Mouse (Mus musculus) forebrain, embryonic 12.5 days (tissue): Measurements from ENCODE around the gene Bnc2. TPM values are rescaled to one million over a fixed set of nuclear protein-coding genes. Genes with fewer than 3 reads are reported as not detected.

ENCODE experiments used
- ATAC-seq: fragments of 200-750 bp; cut with Nextera tagmentation; 2 replicates; pipeline ENCODE4 v1.8.0; 2017; ENCODE audit warnings: moderate TSS enrichment; ENCODE audit not compliant: low FRiP score
- H3K27ac ChIP-seq: fragments of 300-500 bp; sonication (generic); 2 replicates; pipeline ENCODE4 v1.5.1; 2016; ENCODE audit warnings: mild to moderate bottlenecking
- H3K27me3 ChIP-seq: fragments of 300-500 bp; sonication (generic); 2 replicates; pipeline ENCODE4 v1.6.1; 2016; ENCODE audit warnings: mild to moderate bottlenecking
- H3K36me3 ChIP-seq: fragments of 300-500 bp; sonication (generic); replicated peaks from 2 replicates; pipeline ENCODE4 v1.6.1; 2016; ENCODE audit warnings: mild to moderate bottlenecking
- H3K4me1 ChIP-seq: fragments of 300-500 bp; sonication (generic); 2 replicates; pipeline ENCODE4 v1.6.1; 2016
- H3K4me2 ChIP-seq: fragments of 300-500 bp; sonication (generic); 2 replicates; pipeline ENCODE4 v1.6.1; 2016; ENCODE audit warnings: mild to moderate bottlenecking, moderate library complexity
- H3K4me3 ChIP-seq: fragments of 300-500 bp; sonication (generic); replicated peaks from 2 replicates; pipeline ENCODE4 v1.5.1; 2016; ENCODE audit warnings: mild to moderate bottlenecking
- H3K9ac ChIP-seq: fragments of 300-500 bp; sonication (generic); 2 replicates; pipeline ENCODE4 v1.6.1; 2016; ENCODE audit warnings: mild to moderate bottlenecking
- H3K9me3 ChIP-seq: fragments of 300-500 bp; sonication (generic); 2 replicates; pipeline ENCODE4 v1.6.1; 2016
- WGBS: fragments of 180-500 bp; shearing (Covaris S2); methylation state at CpG from one replicate; pipeline ENCODE4 v1.1.7; 2016; 5-methylcytosine and 5-hydroxymethylcytosine counted together
- polyA plus RNA-seq: library from polyadenylated mRNA; unstranded; fragments of >200 nt; fragmentation: Nextera tagmentation; extraction: Ambion mirVana; gene quantifications from 2 replicates; pipeline ENCODE4 v1.2.1, GENCODE M21; 2016

Gene Bnc2
- polyA plus RNA-seq, 1 experiment from 2014 or later: 7.2 TPM

- peaks cover 3% of the 10 kb centered on the region; the same call in 1 of the 2 replicates for H3K4me1 ChIP-seq
- no peak overlapping the region for H3K4me3 ChIP-seq
- no peak overlapping the region for H3K9ac ChIP-seq
- no peaks in the 10 kb centered on the region for H3K36me3 ChIP-seq
- WGBS: 78% methylated on average over 6 of the region's 6 CpGs
- H3K4me2 ChIP-seq: no peak overlapping the region
- no peak for ATAC-seq
- no peaks in the 10 kb centered on the region for H3K27me3 ChIP-seq
- no peaks in the 10 kb centered on the region for H3K9me3 ChIP-seq
- no peak overlapping the region for H3K27ac ChIP-seq
Measured at GRCm38 (mm10) chr4:84482680-84483079, 192.4 kb downstream of the Bnc2 start.

GRCm38 (mm10) chr4:84472643-84473042, 202.4 kb downstream of the Bnc2 start:
- Histone ChIP-seq H3K4me1 (no peaks in the 10 kb centered on the region), H3K27me3 (no peaks in the 10 kb centered on the region), H3K27ac (no peak overlapping the region), H3K4me3 (no peak overlapping the region), H3K36me3 (no peaks in the 10 kb centered on the region), H3K9ac (no peak overlapping the region), H3K4me2 (no peak overlapping the region), H3K9me3 (no peaks in the 10 kb centered on the region)
- WGBS: 56% methylated on average over 2 of the region's 2 CpGs
- no peak for ATAC-seq

- Histone ChIP-seq H3K4me1 (no peaks in the 10 kb centered on the region), H3K9ac (no peak overlapping the region), H3K27me3 (no peaks in the 10 kb centered on the region), H3K4me2 (no peak overlapping the region), H3K4me3 (no peak overlapping the region), H3K27ac (no peak overlapping the region), H3K36me3 (no peaks in the 10 kb centered on the region), H3K9me3 (no peaks in the 10 kb centered on the region)
- 87% methylated on average over 6 of the region's 6 CpGs for WGBS
- no peak for ATAC-seq
Measured at GRCm38 (mm10) chr4:84470106-84470885, 204.8 kb downstream of the Bnc2 start.

- H3K27me3 ChIP-seq: no peaks in the 10 kb centered on the region
- H3K9me3 ChIP-seq: no peaks in the 10 kb centered on the region
- H3K36me3 ChIP-seq: no peaks in the 10 kb centered on the region
- H3K4me2 ChIP-seq: no peak overlapping the region
- ATAC-seq: no peak
- H3K9ac ChIP-seq: no peak overlapping the region
- H3K4me3 ChIP-seq: no peak overlapping the region
- WGBS: 84% methylated on average over 4 of the region's 4 CpGs
- H3K27ac ChIP-seq: no peak overlapping the region
- H3K4me1 ChIP-seq: no peaks in the 10 kb centered on the region
Measured at GRCm38 (mm10) chr4:84469400-84469799, 205.7 kb downstream of the Bnc2 start.

GRCm38 (mm10) chr4:84467722-84468121, 207.4 kb downstream of the Bnc2 start:
- H3K4me3 ChIP-seq: no peak overlapping the region
- no peak for ATAC-seq
- H3K9me3 ChIP-seq: no peaks in the 10 kb centered on the region
- H3K27ac ChIP-seq: no peak overlapping the region
- H3K27me3 ChIP-seq: no peaks in the 10 kb centered on the region
- H3K36me3 ChIP-seq: no peaks in the 10 kb centered on the region
- H3K4me1 ChIP-seq: no peaks in the 10 kb centered on the region
- no peak overlapping the region for H3K4me2 ChIP-seq
- H3K9ac ChIP-seq: no peak overlapping the region
- WGBS: 43% methylated on average over 3 of the region's 3 CpGs

GRCm38 (mm10) chr4:84458218-84458560, 216.9 kb downstream of the Bnc2 start:
- ATAC-seq: no peak
- H3K9ac ChIP-seq: no peak overlapping the region
- H3K4me3 ChIP-seq: no peak overlapping the region
- 87% methylated on average over 3 of the region's 3 CpGs for WGBS
- no peaks in the 10 kb centered on the region for H3K36me3 ChIP-seq
- H3K4me2 ChIP-seq: no peak overlapping the region
- no peaks in the 10 kb centered on the region for H3K9me3 ChIP-seq
- no peaks in the 10 kb centered on the region for H3K27me3 ChIP-seq
- H3K4me1 ChIP-seq: peaks cover 12% of the 10 kb centered on the region; the same call in 1 of the 2 replicates
- H3K27ac ChIP-seq: no peak overlapping the region

GRCm38 (mm10) chr4:84457512-84458217, 217.4 kb downstream of the Bnc2 start:
- Histone ChIP-seq H3K4me1 (peaks cover 12% of the 10 kb centered on the region; the same call in 1 of the 2 replicates), H3K27ac (no peak overlapping the region)
- 81% methylated on average over 10 of the region's 10 CpGs for WGBS

GRCm38 (mm10) chr4:84456853-84457249, 218.2 kb downstream of the Bnc2 start:
- Histone ChIP-seq H3K27me3 (no peaks in the 10 kb centered on the region), H3K36me3 (no peaks in the 10 kb centered on the region), H3K4me3 (no peak overlapping the region), H3K4me2 (no peak overlapping the region), H3K9ac (no peak overlapping the region), H3K9me3 (no peaks in the 10 kb centered on the region), H3K4me1 (peaks cover 12% of the 10 kb centered on the region; the same call in 1 of the 2 replicates), H3K27ac (no peak overlapping the region)
- 55% methylated on average over 5 of the region's 5 CpGs for WGBS
- no peak for ATAC-seq

More at GRCm38 (mm10) chr4:84457512-84458217, 217.4 kb downstream of the Bnc2 start:
- H3K9ac ChIP-seq: no peak overlapping the region
- no peak for ATAC-seq
- no peaks in the 10 kb centered on the region for H3K27me3 ChIP-seq
- H3K4me2 ChIP-seq: no peak overlapping the region
- H3K4me3 ChIP-seq: no peak overlapping the region
- H3K9me3 ChIP-seq: no peaks in the 10 kb centered on the region
- H3K36me3 ChIP-seq: no peaks in the 10 kb centered on the region

- H3K4me1 ChIP-seq: peaks cover 12% of the 10 kb centered on the region; the same call in 1 of the 2 replicates
- H3K36me3 ChIP-seq: no peaks in the 10 kb centered on the region
- no peak overlapping the region for H3K27ac ChIP-seq
- H3K27me3 ChIP-seq: no peaks in the 10 kb centered on the region
- ATAC-seq: no peak
- H3K4me3 ChIP-seq: no peak overlapping the region
- 51% methylated on average over 16 of the region's 16 CpGs for WGBS
- H3K4me2 ChIP-seq: no peak overlapping the region
- H3K9me3 ChIP-seq: no peaks in the 10 kb centered on the region
- H3K9ac ChIP-seq: no peak overlapping the region
Measured at GRCm38 (mm10) chr4:84456198-84456852, 218.8 kb downstream of the Bnc2 start.

- no peak for ATAC-seq
- 66% methylated on average over 3 of the region's 3 CpGs for WGBS
Measured at GRCm38 (mm10) chr4:84454493-84454892, 220.6 kb downstream of the Bnc2 start.

GRCm38 (mm10) chr4:84453586-84453985, 221.5 kb downstream of the Bnc2 start:
- Histone ChIP-seq H3K4me3 (no peak overlapping the region), H3K36me3 (no peaks in the 10 kb centered on the region), H3K27ac (no peak overlapping the region), H3K9ac (no peak overlapping the region), H3K9me3 (no peaks in the 10 kb centered on the region), H3K4me1 (peaks cover 12% of the 10 kb centered on the region; the same call in 1 of the 2 replicates), H3K4me2 (no peak overlapping the region), H3K27me3 (no peaks in the 10 kb centered on the region)
- WGBS: 85% methylated on average over 4 of the region's 4 CpGs
- ATAC-seq: no peak

More at GRCm38 (mm10) chr4:84454493-84454892, 220.6 kb downstream of the Bnc2 start:
- no peaks in the 10 kb centered on the region for H3K9me3 ChIP-seq
- peaks cover 12% of the 10 kb centered on the region; the same call in 1 of the 2 replicates for H3K4me1 ChIP-seq
- H3K36me3 ChIP-seq: no peaks in the 10 kb centered on the region
- H3K9ac ChIP-seq: no peak overlapping the region
- no peak overlapping the region for H3K27ac ChIP-seq
- no peaks in the 10 kb centered on the region for H3K27me3 ChIP-seq
- no peak overlapping the region for H3K4me3 ChIP-seq
- H3K4me2 ChIP-seq: no peak overlapping the region

- Histone ChIP-seq H3K9ac (no peak overlapping the region), H3K4me2 (no peak overlapping the region), H3K9me3 (no peaks in the 10 kb centered on the region), H3K36me3 (no peaks in the 10 kb centered on the region), H3K27ac (no peak overlapping the region), H3K4me1 (peaks cover 12% of the 10 kb centered on the region; the same call in 1 of the 2 replicates), H3K4me3 (no peak overlapping the region), H3K27me3 (no peaks in the 10 kb centered on the region)
- no peak for ATAC-seq
- 92% methylated on average over 3 of the region's 3 CpGs for WGBS
Measured at GRCm38 (mm10) chr4:84452642-84453041, 222.4 kb downstream of the Bnc2 start.
